Mouse (Mus musculus) inflammation-experienced regulatory T-cells, adult 6 months (primary cell): ENCODE measurements around the gene Sh3bp5l. TPM values are rescaled to one million over a fixed set of nuclear protein-coding genes. Genes with fewer than 3 reads are reported as not detected.
"Not testable (repeated sequence)": the region's sequence is repeated elsewhere in the genome, so short reads cannot be mapped to it uniquely, and the experiment has no call there.

Experiments used
- ATAC-seq: one replicate; pipeline ENCODE4 v1.8.0; 2017
- polyA plus RNA-seq, 3 experiments: library from polyadenylated mRNA; unstranded; fragments of 100-300 nt; shearing (Covaris generic); gene quantifications; one replicate each; pipeline ENCODE4 v1.2.1; 2017

Gene Sh3bp5l
- polyA plus RNA-seq, 3 experiments from 2014 or later = 5.1 to 7.9 (median 6.8) TPM

DNA sequence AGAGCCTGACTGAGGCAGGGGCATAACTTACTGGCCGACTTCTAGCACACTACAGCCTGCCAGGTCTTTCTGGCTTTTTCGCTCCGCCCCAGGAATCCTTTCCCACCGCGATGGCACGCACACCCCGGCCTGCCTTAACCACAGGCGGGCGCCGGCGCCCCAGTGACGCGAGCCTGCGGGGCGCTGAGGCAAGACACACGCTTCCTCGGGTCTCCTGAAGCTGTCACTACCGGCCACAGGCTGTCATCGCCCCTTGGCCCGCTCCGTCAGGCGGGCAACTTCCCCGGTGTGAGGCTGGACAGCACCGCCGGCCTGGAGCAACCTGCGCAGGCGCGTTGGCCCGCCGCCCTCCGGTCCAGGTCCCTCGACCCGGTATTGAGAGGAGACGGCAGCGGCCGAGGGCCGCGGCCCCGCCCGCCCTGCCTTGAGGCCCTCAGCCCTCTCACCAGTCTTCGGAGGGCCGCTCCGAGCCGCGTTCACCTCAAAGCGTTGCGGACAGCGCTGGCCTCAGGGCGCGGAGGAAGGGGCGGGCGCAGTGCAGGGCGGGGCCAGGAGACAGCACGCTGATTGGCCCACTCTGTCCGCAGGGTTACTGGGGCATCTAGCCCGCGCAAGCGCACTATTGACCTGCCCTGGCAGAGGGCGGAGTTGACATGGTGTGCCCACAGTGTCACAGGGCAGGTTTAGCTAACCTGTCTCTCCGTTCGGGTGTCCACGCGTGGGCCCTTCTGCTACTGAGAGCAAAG is 7.5 kb upstream of the Sh3bp5l start:
- peak; percentile 95 for ATAC-seq

DNA sequence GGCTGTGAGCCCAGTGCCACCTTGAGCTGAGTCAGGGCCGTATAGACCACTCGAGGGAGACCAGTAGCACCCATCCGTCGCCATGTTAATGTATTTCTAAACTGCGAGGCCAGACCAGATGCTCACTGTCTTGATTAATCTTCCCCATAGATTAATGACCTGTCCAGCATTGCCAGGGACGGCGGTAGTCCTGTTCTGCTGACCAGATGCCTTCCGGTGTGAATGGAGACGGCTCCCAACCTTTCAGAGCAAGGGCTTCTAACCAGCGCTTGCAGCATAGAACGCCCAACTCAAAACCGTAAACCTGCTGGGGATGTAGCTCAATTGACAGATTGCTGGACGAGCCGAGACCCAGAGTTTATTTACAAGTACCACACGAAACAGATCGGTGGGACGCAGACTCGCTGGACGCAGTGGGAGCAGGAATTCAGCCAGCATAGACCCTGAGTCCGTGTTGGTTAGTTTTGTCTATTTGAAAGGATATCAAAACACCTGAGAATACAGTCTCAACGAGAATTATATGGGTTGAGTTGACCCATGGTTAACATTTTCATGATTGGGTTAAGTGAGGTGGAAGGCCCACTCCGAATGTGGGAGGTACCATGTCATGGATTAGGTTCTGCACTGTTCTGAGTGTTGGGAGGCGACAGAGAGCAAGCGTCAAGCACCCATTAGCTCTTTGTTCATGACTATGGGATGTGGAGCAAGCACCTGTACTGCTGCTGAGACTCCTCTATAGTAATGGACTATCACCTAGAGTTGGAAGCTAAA is 6.8 kb upstream of the Sh3bp5l start:
- no peak for ATAC-seq

DNA sequence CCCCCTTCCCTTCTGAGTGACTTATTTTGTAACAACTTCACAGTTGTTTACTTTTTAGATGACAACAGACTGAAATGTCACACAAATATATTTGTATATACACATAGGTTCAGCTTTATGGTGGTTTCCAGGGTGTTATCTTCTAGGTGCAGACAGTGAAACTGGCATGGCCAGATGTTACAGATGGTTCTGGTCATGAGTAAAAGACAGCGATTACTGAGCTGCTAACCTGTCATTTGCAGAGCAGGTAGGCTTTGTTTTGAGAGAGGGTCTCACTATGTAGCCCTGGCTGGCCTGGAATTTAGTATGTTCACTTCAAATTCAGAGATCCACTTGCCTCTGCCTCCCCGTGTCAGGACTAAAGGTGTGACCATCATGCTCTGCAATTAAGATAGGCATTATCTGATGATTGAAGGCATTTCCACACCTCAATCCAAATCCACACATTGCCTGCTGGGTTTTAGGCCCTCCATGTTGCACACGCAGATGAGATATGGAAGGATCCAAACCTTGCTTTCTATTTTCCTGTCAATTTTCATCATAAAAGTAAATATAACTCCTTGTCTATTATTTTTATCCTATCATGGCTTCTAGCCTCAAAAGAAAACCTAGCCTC is 5.8 kb upstream of the Sh3bp5l start:
- ATAC-seq = no peak

DNA sequence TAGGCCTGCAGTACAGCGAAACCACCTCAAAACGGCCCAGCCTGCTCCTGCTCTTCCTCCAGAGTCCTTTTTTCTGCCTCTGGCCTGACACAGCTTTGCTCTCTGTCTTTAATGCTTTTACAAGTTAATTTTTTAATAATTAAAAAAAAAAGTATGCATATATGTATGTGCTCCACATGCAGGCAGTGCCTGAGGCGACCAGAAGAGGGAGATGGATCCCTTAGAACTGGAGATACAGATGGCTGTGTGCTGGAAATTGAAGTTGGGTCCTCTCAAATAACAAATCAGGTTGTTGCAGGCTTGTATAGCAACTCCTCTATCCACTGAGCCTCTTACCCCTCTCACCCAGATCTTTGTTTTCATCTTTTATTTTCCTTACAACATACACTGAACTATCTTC is 3.7 kb upstream of the Sh3bp5l start:
- no peak for ATAC-seq

DNA sequence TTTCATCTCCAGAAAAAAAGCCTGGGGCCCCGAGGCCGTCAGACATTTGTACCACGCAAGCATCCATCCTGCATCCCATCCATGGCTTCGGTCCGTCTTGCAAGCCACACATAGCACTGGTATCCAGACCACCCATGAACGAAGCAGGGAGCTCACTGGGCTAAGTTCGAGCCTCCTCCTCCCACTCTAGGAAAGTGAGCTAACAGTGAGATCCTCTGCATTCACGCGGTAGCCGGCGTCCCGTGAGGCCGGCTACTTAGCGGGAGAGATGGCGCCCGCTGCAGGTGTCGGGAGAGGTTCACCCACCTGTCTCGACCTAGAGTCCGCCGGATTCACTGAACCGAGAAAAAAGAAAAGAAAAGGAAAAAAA is 633 bp upstream of the Sh3bp5l start:
- ATAC-seq = peak; percentile 26

DNA sequence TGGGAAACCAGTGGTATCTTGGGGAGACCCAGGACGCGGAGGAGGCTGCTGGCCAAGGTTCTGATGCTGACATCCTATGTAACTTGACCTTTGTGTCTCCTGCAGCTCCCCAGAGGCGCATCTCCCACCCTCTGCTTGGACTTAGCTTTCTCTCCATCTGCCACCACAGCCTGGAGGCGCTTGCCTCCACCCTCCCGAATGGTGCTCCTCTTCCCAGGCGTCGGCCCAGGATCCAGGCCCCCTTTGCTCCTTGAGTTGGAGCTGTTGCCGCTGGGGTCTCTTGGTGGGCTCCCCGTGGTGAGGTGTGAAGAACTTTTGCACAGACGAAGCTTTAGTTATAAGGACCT is 598 bp downstream of the Sh3bp5l start:
- no peak for ATAC-seq

DNA sequence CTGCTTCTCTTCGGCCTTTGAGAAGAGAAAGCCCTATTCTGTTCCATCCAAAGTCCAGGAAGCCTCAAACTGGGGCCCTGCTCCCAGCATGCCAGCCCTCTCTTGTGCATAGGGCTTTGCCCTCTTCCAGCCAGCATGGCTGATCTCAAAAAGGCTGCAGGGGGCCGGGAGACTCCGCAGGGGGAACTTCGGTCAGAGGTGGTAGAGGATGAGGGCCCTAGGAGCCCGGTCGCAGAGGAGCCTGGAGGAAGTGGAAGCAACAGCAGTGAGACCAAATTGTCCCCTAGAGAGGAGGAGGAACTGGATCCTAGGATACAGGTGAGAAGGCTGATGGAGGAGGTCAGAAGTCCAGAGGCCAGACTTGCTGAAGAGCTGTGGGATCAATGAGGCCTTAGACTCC is 1.0 kb downstream of the Sh3bp5l start:
- no peak for ATAC-seq

DNA sequence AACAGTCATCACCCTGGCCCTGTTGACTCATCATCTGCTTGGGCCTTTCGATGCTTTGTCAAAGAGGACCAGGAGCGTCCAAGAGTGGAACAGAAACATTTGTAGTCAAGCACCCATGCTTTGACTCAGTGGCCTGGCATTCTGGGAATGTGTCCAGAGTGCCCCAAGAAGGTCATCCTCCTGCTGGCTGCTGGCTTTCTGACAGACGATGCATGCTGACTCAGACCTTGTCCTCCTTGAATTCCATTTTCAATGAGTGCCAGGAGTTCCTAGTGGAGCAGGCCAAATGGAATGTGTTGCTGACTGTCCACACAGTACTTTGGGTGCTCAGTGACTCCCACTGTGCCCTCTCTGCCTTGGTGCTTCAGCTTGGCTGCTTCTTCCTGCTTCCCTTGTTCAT is 4.2 kb downstream of the Sh3bp5l start:
- no peak for ATAC-seq

DNA sequence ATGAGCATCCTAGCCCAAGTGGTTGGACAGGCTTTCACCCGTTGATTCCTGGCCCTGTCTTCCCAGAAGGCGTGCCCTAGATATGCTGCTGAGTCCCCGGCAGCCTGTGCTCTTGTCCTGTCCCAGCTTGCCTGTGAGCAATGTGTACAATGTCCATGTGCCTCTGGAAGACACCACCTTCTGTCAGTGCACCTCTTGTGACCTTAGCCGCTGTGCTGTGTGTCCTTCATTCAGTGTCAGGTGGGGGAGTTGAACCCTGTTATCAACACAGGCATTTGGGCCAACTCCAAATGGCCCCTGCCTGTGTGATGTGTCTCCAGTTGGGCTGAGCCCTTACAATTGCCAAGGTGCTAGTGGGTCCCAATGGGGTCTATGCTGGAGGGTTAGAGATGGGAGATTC is 16.2 kb downstream of the Sh3bp5l start:
- ATAC-seq = no peak

DNA sequence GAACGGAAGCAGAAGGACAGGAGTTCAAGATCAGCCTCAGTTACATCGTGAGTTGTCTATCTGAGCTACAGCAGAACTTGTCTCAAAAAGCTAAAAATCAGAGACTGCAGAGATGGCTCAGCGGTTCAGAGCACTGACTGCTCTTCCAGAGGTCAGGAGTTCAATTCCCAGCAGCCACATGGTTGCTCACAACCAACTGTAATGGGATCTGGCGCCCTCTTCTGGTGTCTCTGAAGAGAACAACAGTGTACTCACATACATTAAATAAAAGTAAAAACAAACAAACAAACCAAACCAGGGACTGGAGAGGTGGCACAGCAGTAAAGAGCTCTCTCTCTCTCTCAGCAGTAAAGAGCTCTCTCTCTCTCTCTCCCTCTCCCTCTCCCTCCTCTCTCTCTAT is 20.1 kb downstream of the Sh3bp5l start:
- ATAC-seq = no peak

DNA sequence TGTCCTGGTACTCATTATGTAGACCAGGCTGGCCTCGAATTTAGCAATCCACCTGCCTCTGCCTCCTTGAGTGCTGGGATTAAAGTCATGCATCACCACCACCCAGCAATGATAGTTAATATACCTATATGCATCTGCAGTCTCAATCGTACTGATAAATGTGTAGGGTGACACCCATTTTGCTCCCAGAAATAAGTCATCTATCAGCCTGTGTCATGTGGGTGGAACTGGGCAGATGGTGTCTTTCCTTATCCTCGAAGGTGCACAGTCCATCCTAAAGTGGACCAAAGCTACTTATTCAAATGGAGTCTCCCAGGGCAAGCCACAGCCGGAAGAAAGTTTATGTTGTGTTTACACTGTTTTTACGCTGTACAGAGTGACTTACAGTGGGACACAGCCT is 20.7 kb downstream of the Sh3bp5l start:
- ATAC-seq = no peak

DNA sequence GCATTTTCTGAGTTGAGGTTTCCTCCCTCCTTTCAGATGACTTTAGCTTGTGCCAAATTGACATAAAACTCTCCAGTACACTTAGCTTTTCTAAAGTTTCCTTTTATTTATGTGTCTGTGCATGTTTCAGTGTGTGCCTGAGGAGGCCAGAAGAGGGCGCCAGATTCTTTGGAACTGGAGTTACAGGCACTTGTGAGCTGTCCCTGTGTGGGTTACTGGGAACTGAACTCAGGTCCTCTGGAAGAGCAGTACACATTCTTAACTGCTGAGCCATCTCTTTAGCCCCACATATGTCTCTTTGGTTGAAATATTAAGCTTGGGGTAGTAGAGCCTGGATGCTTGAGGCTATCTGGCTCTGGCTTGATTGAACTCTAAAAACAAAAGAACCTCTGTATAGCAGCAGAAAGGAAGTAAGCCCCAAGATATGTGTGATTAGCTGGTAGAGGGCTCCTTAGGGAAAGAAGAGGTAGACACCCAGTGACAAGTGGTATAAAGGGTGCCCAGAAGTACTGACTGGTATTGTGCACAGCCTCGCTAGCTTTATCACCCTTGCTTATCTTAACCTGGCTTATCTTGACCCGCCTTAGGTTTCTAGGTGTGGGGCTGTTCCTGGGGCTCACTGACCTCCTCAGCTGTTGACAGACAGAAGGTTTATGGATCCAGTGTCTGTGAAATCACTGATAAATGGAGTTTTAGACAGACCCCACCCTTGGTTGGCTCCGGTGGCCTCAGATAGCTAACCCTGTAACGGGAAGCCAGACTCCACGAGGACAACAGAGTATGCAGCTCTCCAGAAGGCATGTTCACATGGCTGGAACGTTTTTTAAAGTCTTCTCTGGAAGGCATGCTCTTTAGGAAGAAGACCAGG is 22.4 kb downstream of the Sh3bp5l start:
- no peak for ATAC-seq

DNA sequence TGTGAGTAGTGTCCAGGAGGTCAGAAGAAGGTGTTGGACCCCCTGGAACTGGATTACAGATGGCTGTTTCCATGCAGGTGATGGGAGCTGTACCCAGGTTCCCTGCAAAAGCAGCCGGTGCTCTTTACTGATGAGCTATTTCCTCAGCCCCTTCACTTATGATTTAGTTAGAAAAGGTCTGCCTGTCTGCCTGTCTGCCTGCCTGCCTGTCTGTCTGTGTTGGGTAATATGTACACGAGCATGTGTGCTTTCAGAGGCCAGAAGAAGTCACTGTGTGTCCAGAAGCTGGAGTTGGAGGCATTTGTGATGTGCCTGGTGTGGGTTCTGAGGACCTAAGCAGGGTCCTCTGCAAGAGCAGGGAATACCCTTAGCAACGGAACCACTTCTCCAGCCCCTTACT is 23.2 kb downstream of the Sh3bp5l start:
- no peak for ATAC-seq

DNA sequence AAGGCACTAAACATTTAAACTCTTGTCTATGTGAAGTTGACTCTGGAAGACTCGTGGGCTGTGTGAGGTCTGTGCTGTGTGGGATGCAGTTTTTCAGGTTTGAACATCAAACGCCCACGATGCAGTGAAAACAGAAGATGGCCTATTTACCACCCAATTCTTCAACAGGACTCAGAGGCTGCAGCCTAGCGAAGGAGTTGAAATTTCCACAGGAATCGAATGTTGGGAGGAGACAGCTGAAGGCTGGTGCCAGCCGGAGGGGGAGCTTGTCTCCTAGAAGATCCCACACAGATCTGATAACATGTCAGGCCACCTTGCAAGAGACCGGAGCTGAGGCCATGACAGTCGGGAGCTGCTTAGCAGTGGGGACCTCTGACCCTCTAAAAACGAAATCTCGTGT is 24.0 kb downstream of the Sh3bp5l start:
- no peak for ATAC-seq

DNA sequence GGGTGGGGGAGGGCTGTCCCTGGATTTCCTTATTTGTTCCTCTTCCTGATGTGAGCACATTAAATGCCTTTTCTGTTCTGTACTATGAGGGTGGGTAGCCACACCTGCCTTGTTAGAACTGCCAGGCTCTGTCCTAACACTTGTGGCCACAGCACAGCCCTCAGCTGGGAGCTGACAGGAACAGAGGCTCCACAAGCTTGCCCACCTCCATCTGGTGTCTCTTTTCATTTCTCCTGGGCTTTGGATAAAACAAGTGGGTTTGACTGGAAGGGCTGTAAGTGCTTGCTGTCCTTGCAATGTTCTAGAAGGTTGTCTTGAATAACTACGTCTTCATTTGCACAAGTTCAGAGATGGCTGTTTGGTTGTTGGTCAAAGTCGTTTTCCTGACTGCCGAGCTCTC is 24.4 kb downstream of the Sh3bp5l start:
- ATAC-seq = no peak

DNA sequence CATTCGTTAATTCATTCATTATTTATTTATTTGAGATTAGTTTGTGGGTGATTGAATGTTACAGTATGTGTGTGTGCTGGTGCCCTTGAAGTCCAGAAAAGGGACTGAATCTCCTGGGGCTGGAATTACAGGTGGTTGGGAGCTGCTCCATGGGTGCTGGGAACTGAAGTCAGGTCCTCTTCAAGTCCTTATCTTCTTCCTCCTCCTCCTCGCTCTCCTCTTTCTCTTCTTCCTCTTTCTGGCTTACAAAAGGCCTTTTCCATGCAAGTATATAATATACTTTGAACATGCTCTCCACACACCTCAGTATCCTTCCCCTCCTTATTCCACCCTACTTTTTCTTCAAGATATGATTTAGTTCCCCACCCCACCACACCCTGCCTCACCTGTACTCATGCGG is 26.5 kb downstream of the Sh3bp5l start:
- ATAC-seq = no peak

DNA sequence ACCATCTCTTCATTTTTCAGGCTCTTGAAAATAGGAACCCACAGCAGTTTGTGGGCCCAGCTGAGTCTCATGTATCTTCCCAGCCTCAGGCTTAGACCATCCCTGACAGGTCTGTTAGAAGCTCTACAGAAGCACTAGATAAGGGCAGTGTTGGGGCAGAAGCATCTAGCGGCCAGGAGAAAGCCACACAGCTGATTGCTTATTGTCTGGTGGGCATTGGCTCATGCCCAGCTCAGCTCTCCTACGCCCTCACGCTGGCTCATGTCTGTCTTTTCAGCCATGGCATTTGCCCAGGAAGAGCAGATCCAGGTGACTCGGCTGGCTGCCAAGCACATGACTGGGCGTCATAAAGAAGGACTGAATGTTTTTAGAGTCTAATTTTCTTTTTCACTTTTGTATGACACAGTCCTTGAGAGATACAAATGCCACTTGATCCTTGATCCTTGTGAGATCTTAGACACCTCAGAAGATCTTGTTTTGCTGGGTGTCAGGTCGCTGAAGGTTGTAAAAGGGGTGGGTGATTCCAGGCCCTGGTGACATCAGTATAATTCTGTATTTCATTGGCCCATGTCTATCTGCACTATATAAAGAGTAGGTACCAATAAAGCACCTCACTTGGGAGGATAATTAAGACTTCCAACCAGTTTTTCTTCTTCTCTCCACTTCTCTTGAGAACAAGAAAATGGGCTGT is 27.5 kb downstream of the Sh3bp5l start:
- no peak for ATAC-seq

DNA sequence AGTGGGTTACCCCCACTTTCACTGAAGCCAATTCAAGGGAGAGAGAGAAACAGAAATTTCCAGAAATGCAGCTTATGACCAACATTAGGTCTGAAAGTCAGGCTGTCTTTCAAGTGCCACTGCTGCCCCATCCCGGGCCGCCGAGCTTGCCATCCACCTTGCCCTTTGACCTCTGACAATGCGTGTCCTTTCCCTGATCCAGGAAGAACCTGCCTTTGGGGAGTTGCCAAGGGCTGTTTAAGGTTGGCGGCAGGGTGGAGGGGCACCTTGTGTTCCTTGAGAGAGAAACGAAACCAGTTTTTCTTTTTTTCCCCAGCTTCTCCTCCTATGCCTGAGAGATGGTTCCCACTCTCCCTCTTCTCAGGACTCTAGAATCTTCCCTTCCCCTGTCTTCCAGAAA is 32.0 kb downstream of the Sh3bp5l start:
- ATAC-seq = not testable (repeated sequence)

DNA sequence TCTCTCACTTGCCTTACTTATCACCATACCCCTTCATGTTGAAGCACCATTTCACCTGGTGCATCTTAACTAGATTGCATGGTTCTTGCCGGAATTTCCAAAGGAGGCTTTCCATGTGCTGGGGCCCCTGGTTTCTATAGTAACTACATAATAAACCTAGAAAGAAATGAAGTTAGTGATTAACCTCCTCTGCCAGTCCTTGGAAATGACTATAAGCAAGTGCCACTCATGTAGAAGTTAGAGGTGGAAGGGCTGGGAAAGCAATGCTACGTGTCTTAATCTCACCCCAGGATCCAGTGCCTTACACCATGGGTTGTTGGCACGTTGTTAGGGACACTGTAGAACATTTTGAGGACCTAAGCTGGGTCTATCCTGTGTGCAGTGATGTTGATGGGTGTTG is 33.9 kb downstream of the Sh3bp5l start:
- no peak for ATAC-seq

DNA sequence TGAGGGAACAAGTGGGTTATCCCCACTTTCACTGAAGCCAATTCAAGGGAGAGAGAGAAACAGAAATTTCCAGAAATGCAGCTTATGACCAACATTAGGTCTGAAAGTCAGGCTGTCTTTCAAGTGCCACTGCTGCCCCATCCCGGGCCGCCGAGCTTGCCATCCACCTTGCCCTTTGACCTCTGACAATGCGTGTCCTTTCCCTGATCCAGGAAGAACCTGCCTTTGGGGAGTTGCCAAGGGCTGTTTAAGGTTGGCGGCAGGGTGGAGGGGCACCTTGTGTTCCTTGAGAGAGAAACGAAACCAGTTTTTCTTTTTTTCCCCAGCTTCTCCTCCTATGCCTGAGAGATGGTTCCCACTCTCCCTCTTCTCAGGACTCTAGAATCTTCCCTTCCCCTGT is 35.7 kb downstream of the Sh3bp5l start:
- ATAC-seq = not testable (repeated sequence)

DNA sequence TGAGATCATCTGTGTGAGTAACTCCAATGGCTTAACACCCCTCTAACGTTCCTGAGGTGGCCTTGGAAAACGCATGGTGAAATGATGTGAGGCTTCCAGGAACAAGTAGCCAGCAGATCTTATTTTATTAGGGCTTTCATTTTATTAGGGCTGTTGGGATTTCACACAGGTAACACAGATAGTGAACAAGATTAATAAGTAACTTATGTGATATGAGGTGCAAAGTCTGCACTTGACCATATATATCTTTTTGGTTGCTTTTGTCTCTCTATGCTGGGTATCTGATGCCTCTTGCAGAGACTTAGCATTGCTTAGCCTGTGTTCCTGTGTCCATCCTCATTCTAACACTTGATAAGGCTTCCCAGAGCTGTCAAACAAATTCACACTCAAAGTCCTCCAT is 46.7 kb downstream of the Sh3bp5l start:
- no peak for ATAC-seq

DNA sequence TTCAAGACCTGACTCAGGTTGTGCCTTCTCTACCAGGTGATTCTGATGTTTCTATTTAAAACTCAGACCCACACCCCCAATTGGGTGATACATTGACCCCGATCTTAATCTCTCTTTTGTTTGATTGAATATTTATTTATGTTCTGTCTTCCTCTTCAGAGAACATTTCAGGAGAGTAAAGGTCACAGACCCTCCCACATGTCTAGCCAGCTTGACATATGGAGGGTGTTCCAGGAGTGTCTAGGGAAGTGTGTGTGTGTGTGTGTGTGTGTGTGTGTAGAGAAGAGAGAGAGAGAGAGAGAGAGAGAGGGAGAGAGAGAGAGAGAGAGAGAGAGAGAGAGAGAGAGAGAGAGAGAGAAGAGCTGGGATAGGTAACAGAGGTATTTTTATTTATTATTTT is 47.2 kb downstream of the Sh3bp5l start:
- ATAC-seq = no peak
